Mouse (Mus musculus) Patski (cell line): ENCODE results near the gene Socs2. TPM values are rescaled to one million over a fixed set of nuclear protein-coding genes. Genes with fewer than 3 reads are reported as not detected.

Experiments
- ATAC-seq: fragments of 100-300 bp; one replicate; pipeline ENCODE4 v1.8.0; 2021
- CTCF ChIA-PET: fragments of 350-600 bp; sonication (Branson Sonifier 250); formaldehyde crosslinking; loops from one replicate; lab custom pipeline; 2022; ENCODE audit warnings: inconsistent platforms; lab: Charles Lee
- POLR2A ChIA-PET: fragments of 350-600 bp; sonication (Branson Sonifier 250); formaldehyde crosslinking; loops from one replicate; lab custom pipeline; 2022; ENCODE audit warnings: antibody characterized with exemption, inconsistent platforms; lab: Charles Lee
- DNase-seq: peaks from one replicate; pipeline ENCODE4 v3.0.0-alpha.2; 2011; ENCODE audit warnings: low read depth, low spot score
- H3K27me3 ChIP-seq: fragments of 371-371 bp; one replicate; pipeline ENCODE4 v1.5.1; 2021
- CTCF ChIP-seq: fragments of 100-300 bp; IDR thresholded peaks from one replicate; pipeline ENCODE4 v1.5.1; 2021
- in situ Hi-C: fragments of 300-500 bp; cut with MboI; formaldehyde crosslinking; loops from 3 replicates; pipeline ENCODE4 v1.11.1; 2018; ENCODE audit warnings: low pct_unique_long_range_greater_than_20kb, mixed read lengths
- polyA plus RNA-seq: library from polyadenylated mRNA; unstranded; gene quantifications from one replicate; pipeline ENCODE4 v1.2.3, GENCODE M21; 2021

Socs2 gene
- polyA plus RNA-seq, 1 experiment from 2014 or later: 42.7 TPM

- DNase-seq: no peak
- POLR2A ChIA-PET: no interaction called here
- ATAC-seq: no peak
- H3K27me3 ChIP-seq: no peaks in the 10 kb centered on the region
- TF ChIP-seq CTCF: no peak
- CTCF ChIA-PET: no interaction called here
- in situ Hi-C loops: loop anchor here (10.0 kb wide), 1 partner anchor 64 kb away; no protein-coding TSS in a partner anchor
These were observed 6.3 kb downstream of the Socs2 start for GRCm38 (mm10) chr10:95410709-95411108.

GRCm38 (mm10) chr10:95410209-95410608 is 6.8 kb downstream of the Socs2 start:
- ATAC-seq (no peak), DNase-seq (no peak)
- CTCF ChIA-PET: no interaction called here
- no peak for TF ChIP-seq CTCF
- POLR2A ChIA-PET: no interaction called here
- in situ Hi-C loops: loop anchor here (10.0 kb wide), 1 partner anchor 65 kb away; no protein-coding TSS in a partner anchor
- no peaks in the 10 kb centered on the region for H3K27me3 ChIP-seq

- no peaks in the 10 kb centered on the region for H3K27me3 ChIP-seq
- no peak for TF ChIP-seq CTCF
- CTCF ChIA-PET: interaction anchor here (1.4 kb wide), 1 partner anchor 12 kb away, joined by 4 read pairs; no protein-coding TSS in a partner anchor
- POLR2A ChIA-PET: no interaction called here
- ATAC-seq (no peak), DNase-seq (no peak)
- in situ Hi-C loops: no loop called here
These were observed 7.8 kb downstream of the Socs2 start for GRCm38 (mm10) chr10:95409149-95409548.

GRCm38 (mm10) chr10:95408487-95408886 is 8.5 kb downstream of the Socs2 start:
- no peak for TF ChIP-seq CTCF
- H3K27me3 ChIP-seq: no peaks in the 10 kb centered on the region
- ATAC-seq (no peak), DNase-seq (no peak)
- POLR2A ChIA-PET: no interaction called here
- in situ Hi-C loops: no loop called here
- CTCF ChIA-PET: interaction anchor here (1.4 kb wide), 1 partner anchor 11 kb away, joined by 4 read pairs; no protein-coding TSS in a partner anchor

- no peaks in the 10 kb centered on the region for H3K27me3 ChIP-seq
- no peak for DNase-seq
- no peak for TF ChIP-seq CTCF
- ChIA-PET CTCF (interaction anchor here (1.4 kb wide), 1 partner anchor 11 kb away, joined by 4 read pairs; no protein-coding TSS in a partner anchor), POLR2A (no interaction called here)
- no peak for ATAC-seq
- in situ Hi-C loops: no loop called here
These were observed 9.3 kb downstream of the Socs2 start for GRCm38 (mm10) chr10:95407541-95408160.

- H3K27me3 ChIP-seq: no peaks in the 10 kb centered on the region
- no peak for TF ChIP-seq CTCF
- POLR2A ChIA-PET: no interaction called here
- CTCF ChIA-PET: no interaction called here
- ATAC-seq: no peak
- in situ Hi-C loops: no loop called here
- DNase-seq: no peak
These were observed 12.2 kb downstream of the Socs2 start for GRCm38 (mm10) chr10:95404774-95405173.

- no peak for DNase-seq
- in situ Hi-C loops: no loop called here
- POLR2A ChIA-PET: no interaction called here
- no peak for TF ChIP-seq CTCF
- no peaks in the 10 kb centered on the region for H3K27me3 ChIP-seq
- no peak for ATAC-seq
- CTCF ChIA-PET: interaction anchor here (1.1 to 1.3 kb wide), 3 partner anchors 10 to 65 kb away, joined by 3 to 4 read pairs (median 4); no protein-coding TSS in a partner anchor
These were observed 17.2 kb downstream of the Socs2 start for GRCm38 (mm10) chr10:95399689-95400354.

GRCm38 (mm10) chr10:95398489-95398888 is 18.5 kb downstream of the Socs2 start:
- CTCF ChIA-PET: interaction anchor here (1.4 kb wide), 1 partner anchor 15 kb away, joined by 5 read pairs; no protein-coding TSS in a partner anchor
- POLR2A ChIA-PET: no interaction called here
- TF ChIP-seq CTCF: no peak
- DNase-seq (no peak), ATAC-seq (no peak)
- H3K27me3 ChIP-seq: no peaks in the 10 kb centered on the region
- in situ Hi-C loops: no loop called here

- ATAC-seq: no peak
- no peak for TF ChIP-seq CTCF
- in situ Hi-C loops: no loop called here
- ChIA-PET POLR2A (interaction anchor here (0.7 kb wide), 1 partner anchor 73 kb away, joined by 3 read pairs; no protein-coding TSS in a partner anchor), CTCF (interaction anchor here (1.0 to 1.4 kb wide), 3 partner anchors 11 to 32 kb away, joined by 3 to 5 read pairs (median 4); no protein-coding TSS in a partner anchor)
- no peak for DNase-seq
- no peaks in the 10 kb centered on the region for H3K27me3 ChIP-seq
These were observed 19.7 kb downstream of the Socs2 start for GRCm38 (mm10) chr10:95397191-95397835.

- no peak for TF ChIP-seq CTCF
- no peaks in the 10 kb centered on the region for H3K27me3 ChIP-seq
- DNase-seq (no peak), ATAC-seq (no peak)
- ChIA-PET CTCF (no interaction called here), POLR2A (no interaction called here)
- in situ Hi-C loops: no loop called here
These were observed 20.6 kb downstream of the Socs2 start for GRCm38 (mm10) chr10:95396356-95396755.
